15 mouse cellular contexts compared by ENCODE assay signal in genomic region chr9:56882283-56882682, GRCm38 (mm10). TPM values are rescaled to one million over a fixed set of nuclear protein-coding genes. Genes with fewer than 3 reads are reported as not detected.
DNase-seq lines count a peak whose midpoint lies in the region; ATAC-seq and TF ChIP-seq lines count a peak whose summit lies in the region.
"Had no signal": no experiment of that assay in that cellular context is flagged by ENCODE, and none has a peak within 500 bp of the region (broad histone marks: within the 10 kb centered on the region; RNA-seq: fewer than 3 reads in every experiment).

No protein-coding gene starts in this region.

- no peaks in the 10 kb centered on the region for H3K27me3 ChIP-seq in heart, embryonic 16.5 days (ENCODE audit: control insufficient read depth, insufficient read depth, low read length)
- no peaks in the 10 kb centered on the region for H3K27me3 ChIP-seq in midbrain, embryonic 14.5 days (ENCODE audit: control insufficient read depth, insufficient read depth, low read length)
- no peaks in the 10 kb centered on the region for H3K27me3 ChIP-seq in midbrain, embryonic 13.5 days
- no peaks in the 10 kb centered on the region for H3K27me3 ChIP-seq in hindbrain, postnatal 0 days (ENCODE audit: insufficient read depth, low read length)
- no peaks in the 10 kb centered on the region for H3K27me3 ChIP-seq in forebrain, embryonic 14.5 days (replicated peaks; ENCODE audit: control insufficient read depth, insufficient read depth, low read length)
- H3K27me3 ChIP-seq: liver, embryonic 12.5 days had no signal

- ATAC-seq in heart, embryonic 16.5 days (replicated peaks; ENCODE audit: extremely low read depth, insufficient read depth, low FRiP score) = no peak
- ATAC-seq in midbrain, embryonic 14.5 days (ENCODE audit: low FRiP score, low TSS enrichment) = no peak
- ATAC-seq in midbrain, embryonic 13.5 days = no peak
- ATAC-seq in hindbrain, postnatal 0 days = no peak
- ATAC-seq in forebrain, embryonic 14.5 days = no peak
- ATAC-seq: liver, embryonic 12.5 days had no signal

- H3K36me3 ChIP-seq in heart, embryonic 16.5 days (ENCODE audit: control insufficient read depth, insufficient read depth) = peaks cover 10% of the 10 kb centered on the region
- no peaks in the 10 kb centered on the region for H3K36me3 ChIP-seq in midbrain, embryonic 14.5 days (ENCODE audit: control insufficient read depth, insufficient read depth, low read length)
- H3K36me3 ChIP-seq in midbrain, embryonic 13.5 days = no peaks in the 10 kb centered on the region
- no peaks in the 10 kb centered on the region for H3K36me3 ChIP-seq in hindbrain, postnatal 0 days (ENCODE audit: insufficient read depth, low read length)
- no peaks in the 10 kb centered on the region for H3K36me3 ChIP-seq in forebrain, embryonic 14.5 days (ENCODE audit: control insufficient read depth, insufficient read depth, low read length)
- H3K36me3 ChIP-seq: liver, embryonic 12.5 days had no signal

- H3K9ac ChIP-seq in heart, embryonic 16.5 days (ENCODE audit: low read length) = 0 out of 2 replicates have a peak overlapping the region, but pooled peaks have one; percentile 36
- no peak overlapping the region for H3K9ac ChIP-seq in midbrain, embryonic 14.5 days (replicated peaks; ENCODE audit: low read length)
- no peak overlapping the region for H3K9ac ChIP-seq in midbrain, embryonic 13.5 days (replicated peaks)
- no peak overlapping the region for H3K9ac ChIP-seq in hindbrain, postnatal 0 days (replicated peaks; ENCODE audit: low read length)
- H3K9ac ChIP-seq in forebrain, embryonic 14.5 days (ENCODE audit: low read length) = no peak overlapping the region
- H3K9ac ChIP-seq: liver, embryonic 12.5 days had no signal

- TF ChIP-seq CTCF in hindbrain, postnatal 0 days (IDR thresholded peaks at IDR 0.05; ENCODE audit: low read depth) = no peak

- WGBS in heart, embryonic 16.5 days = 65% methylated on average over 4 of the region's 4 CpGs
- WGBS in midbrain, embryonic 14.5 days = 58% methylated on average over 4 of the region's 4 CpGs
- 65% methylated on average over 4 of the region's 4 CpGs for WGBS in midbrain, embryonic 13.5 days
- 47% methylated on average over 4 of the region's 4 CpGs for WGBS in hindbrain, postnatal 0 days
- WGBS in forebrain, embryonic 14.5 days = 68% methylated on average over 4 of the region's 4 CpGs

- no peak overlapping the region for H3K4me3 ChIP-seq in heart, embryonic 16.5 days (ENCODE audit: low read length)
- H3K4me3 ChIP-seq in midbrain, embryonic 14.5 days (replicated peaks; ENCODE audit: low read depth, low read length) = no peak overlapping the region
- no peak overlapping the region for H3K4me3 ChIP-seq in midbrain, embryonic 13.5 days (replicated peaks)
- no peak overlapping the region for H3K4me3 ChIP-seq in hindbrain, postnatal 0 days (ENCODE audit: low read length)
- no peak overlapping the region for H3K4me3 ChIP-seq in forebrain, embryonic 14.5 days (ENCODE audit: low read depth, low read length)
- H3K4me3 ChIP-seq: erythroblast, embryonic 14.5 days; liver, embryonic 12.5 days; myocyte had no signal

- H3K4me1 ChIP-seq in heart, embryonic 16.5 days (ENCODE audit: control insufficient read depth, insufficient read depth, low read length) = peaks cover 31% of the 10 kb centered on the region
- H3K4me1 ChIP-seq in midbrain, embryonic 14.5 days (ENCODE audit: control insufficient read depth, insufficient read depth, low read length) = no peaks in the 10 kb centered on the region
- H3K4me1 ChIP-seq in midbrain, embryonic 13.5 days (replicated peaks) = no peaks in the 10 kb centered on the region
- H3K4me1 ChIP-seq in hindbrain, postnatal 0 days (ENCODE audit: insufficient read depth, low read length) = no peaks in the 10 kb centered on the region
- H3K4me1 ChIP-seq in forebrain, embryonic 14.5 days (ENCODE audit: control insufficient read depth, insufficient read depth, low read length) = no peaks in the 10 kb centered on the region
- H3K4me1 ChIP-seq: liver, embryonic 12.5 days had no signal

- no peak overlapping the region for H3K4me2 ChIP-seq in heart, embryonic 16.5 days (ENCODE audit: low read depth, low read length)
- no peak overlapping the region for H3K4me2 ChIP-seq in midbrain, embryonic 14.5 days (ENCODE audit: low read length)
- no peak overlapping the region for H3K4me2 ChIP-seq in midbrain, embryonic 13.5 days (replicated peaks)
- H3K4me2 ChIP-seq in hindbrain, postnatal 0 days (ENCODE audit: low read depth, low read length) = no peak overlapping the region
- no peak overlapping the region for H3K4me2 ChIP-seq in forebrain, embryonic 14.5 days (ENCODE audit: low read length)
- H3K4me2 ChIP-seq: liver, embryonic 12.5 days had no signal

- H3K27ac ChIP-seq in heart, embryonic 16.5 days (ENCODE audit: low read length) = peak overlapping the region; percentile 65
- 0 out of 2 replicates have a peak overlapping the region, but pooled peaks have one; percentile 8 for H3K27ac ChIP-seq in midbrain, embryonic 14.5 days (replicated peaks; ENCODE audit: low read depth, low read length)
- no peak overlapping the region for H3K27ac ChIP-seq in midbrain, embryonic 13.5 days
- H3K27ac ChIP-seq in hindbrain, postnatal 0 days = peak overlapping the region; percentile 29
- H3K27ac ChIP-seq in forebrain, embryonic 14.5 days (ENCODE audit: low read depth, low read length) = no peak overlapping the region
- H3K27ac ChIP-seq: liver, embryonic 12.5 days had no signal

- no peaks in the 10 kb centered on the region for H3K9me3 ChIP-seq in heart, embryonic 16.5 days (replicated peaks; ENCODE audit: control insufficient read depth, low read length)
- no peaks in the 10 kb centered on the region for H3K9me3 ChIP-seq in midbrain, embryonic 14.5 days (ENCODE audit: control insufficient read depth, low read length)
- no peaks in the 10 kb centered on the region for H3K9me3 ChIP-seq in midbrain, embryonic 13.5 days
- H3K9me3 ChIP-seq in hindbrain, postnatal 0 days (ENCODE audit: low read length) = no peaks in the 10 kb centered on the region
- no peaks in the 10 kb centered on the region for H3K9me3 ChIP-seq in forebrain, embryonic 14.5 days (replicated peaks; ENCODE audit: control insufficient read depth, low read length)
- H3K9me3 ChIP-seq: liver, embryonic 12.5 days had no signal

- no peak for DNase-seq in heart, adult 9 months (ENCODE audit: low spot score in 2 of 2)
- no peak for DNase-seq in midbrain, embryonic 14.5 days
- DNase-seq in hindbrain, postnatal 0 days (ENCODE audit: low spot score) = no peak
- no peak for DNase-seq in retina, postnatal 1 day
- no peak for DNase-seq in forebrain, embryonic 14.5 days (ENCODE audit: low spot score)
- DNase-seq: cerebellum, postnatal 14 days; layer of hippocampus, postnatal 36 days; thymus, postnatal 14 days had no signal

RNA-seq across cellular contexts. Expression of gene Cspg4, which starts 17.4 kb away (rescaled TPM):
- polyA plus RNA-seq in heart, embryonic 16.5 days (2015; fragmentation: Nextera tagmentation; extraction: Ambion mirVana) = 29.3 and 38.6 TPM in 2 replicates
- polyA plus RNA-seq in midbrain, embryonic 14.5 days (2014; fragmentation: Nextera tagmentation; extraction: Ambion mirVana) = 4.1 TPM in 2 replicates
- polyA plus RNA-seq in midbrain, embryonic 13.5 days (2015; fragmentation: Nextera tagmentation; extraction: Ambion mirVana) = 3.2 and 3.5 TPM in 2 replicates
- total RNA-seq in hindbrain, postnatal 0 days (2014; rRNA removed) = 42.1 and 46.6 TPM in 2 replicates
- polyA plus RNA-seq in hindbrain, postnatal 0 days (2015; fragmentation: Nextera tagmentation; extraction: Ambion mirVana) = 7.3 and 7.6 TPM in 2 replicates
- polyA plus RNA-seq in forebrain, embryonic 14.5 days (2014; fragmentation: Nextera tagmentation; extraction: Ambion mirVana) = 3.0 and 4.8 TPM in 2 replicates
- total RNA-seq: megakaryocyte, adult 5-6 weeks had no signal
- polyA plus RNA-seq: erythroblast, embryonic 14.5 days had no signal

RNA-seq across cellular contexts. Expression of gene Odf3l1, which starts 17.8 kb away (rescaled TPM):
- polyA plus RNA-seq in heart, embryonic 16.5 days (2015; fragmentation: Nextera tagmentation; extraction: Ambion mirVana) = 0.22 TPM in 2 replicates
- polyA plus RNA-seq in midbrain, embryonic 14.5 days (2014; fragmentation: Nextera tagmentation; extraction: Ambion mirVana) = not detected in 2 replicates
- not detected in 2 replicates for polyA plus RNA-seq in midbrain, embryonic 13.5 days (2015; fragmentation: Nextera tagmentation; extraction: Ambion mirVana)
- 0.42 TPM in 1 of 2 replicates, not detected in the other for total RNA-seq in hindbrain, postnatal 0 days (2014; rRNA removed)
- polyA plus RNA-seq in hindbrain, postnatal 0 days (2015; fragmentation: Nextera tagmentation; extraction: Ambion mirVana) = 0.14 and 0.16 TPM in 2 replicates
- not detected in 2 replicates for polyA plus RNA-seq in forebrain, embryonic 14.5 days (2014; fragmentation: Nextera tagmentation; extraction: Ambion mirVana)
- total RNA-seq: CH12.LX; layer of hippocampus, postnatal 36 days; megakaryocyte, adult 5-6 weeks had no signal
- polyA plus RNA-seq: erythroblast, embryonic 14.5 days; liver, embryonic 12.5 days had no signal

RNA-seq across cellular contexts. Expression of gene Snx33, which starts 45.9 kb away (rescaled TPM):
- 7.5 and 8.2 TPM in 2 replicates for polyA plus RNA-seq in heart, embryonic 16.5 days (2015; fragmentation: Nextera tagmentation; extraction: Ambion mirVana)
- polyA plus RNA-seq in midbrain, embryonic 14.5 days (2014; fragmentation: Nextera tagmentation; extraction: Ambion mirVana) = 1.6 and 2.5 TPM in 2 replicates
- 2.8 and 3.1 TPM in 2 replicates for polyA plus RNA-seq in midbrain, embryonic 13.5 days (2015; fragmentation: Nextera tagmentation; extraction: Ambion mirVana)
- total RNA-seq in hindbrain, postnatal 0 days (2014; rRNA removed) = 6.7 and 9.7 TPM in 2 replicates
- polyA plus RNA-seq in hindbrain, postnatal 0 days (2015; fragmentation: Nextera tagmentation; extraction: Ambion mirVana) = 2.3 and 2.4 TPM in 2 replicates
- polyA plus RNA-seq in forebrain, embryonic 14.5 days (2014; fragmentation: Nextera tagmentation; extraction: Ambion mirVana) = 1.7 and 1.9 TPM in 2 replicates
- polyA plus RNA-seq: erythroblast, embryonic 14.5 days had no signal

RNA-seq across cellular contexts. Expression of gene Imp3, which starts 55.0 kb away (rescaled TPM):
- 64.6 and 68.7 TPM in 2 replicates for polyA plus RNA-seq in heart, embryonic 16.5 days (2015; fragmentation: Nextera tagmentation; extraction: Ambion mirVana)
- polyA plus RNA-seq in midbrain, embryonic 14.5 days (2014; fragmentation: Nextera tagmentation; extraction: Ambion mirVana) = 69.6 and 84.5 TPM in 2 replicates
- 69.4 and 73.3 TPM in 2 replicates for polyA plus RNA-seq in midbrain, embryonic 13.5 days (2015; fragmentation: Nextera tagmentation; extraction: Ambion mirVana)
- total RNA-seq in hindbrain, postnatal 0 days (2014; rRNA removed) = 142 and 178 TPM in 2 replicates
- 77.2 and 80.5 TPM in 2 replicates for polyA plus RNA-seq in hindbrain, postnatal 0 days (2015; fragmentation: Nextera tagmentation; extraction: Ambion mirVana)
- 91.1 and 100 TPM in 2 replicates for polyA plus RNA-seq in forebrain, embryonic 14.5 days (2014; fragmentation: Nextera tagmentation; extraction: Ambion mirVana)

Comparison
In these comparisons a context has a peak if more than half of its experiments do, and no peak if none do; other contexts are left out.
1. H3K27ac ChIP-seq: peak in heart, embryonic 16.5 days (single experiment), midbrain, embryonic 14.5 days (single experiment) and hindbrain, postnatal 0 days (single experiment); none in midbrain, embryonic 13.5 days (single experiment) and forebrain, embryonic 14.5 days (single experiment).